Mouse (Mus musculus) yolk sac, embryonic 10.5 days (tissue): ENCODE measurements at regions not wholly inside any gene's neighbourhood (a gene's known extent, or its start where the extent isn't known, plus 50 kb on each side); places are given as distances from the start of the nearest gene placed in this dataset.

Source experiments
- DNase-seq: peaks from one replicate; pipeline ENCODE4 v3.0.0-alpha.2; 2017; ENCODE audit warnings: low spot score

- DNase-seq: no peak
Measured at GRCm38 (mm10) chr3:100773237-100773636, 52.0 kb upstream of the Vtcn1 start.

- DNase-seq: no peak
Measured at GRCm38 (mm10) chr3:100771363-100771762, 53.9 kb upstream of the Vtcn1 start.

GRCm38 (mm10) chr3:100770841-100771240 is 54.4 kb upstream of the Vtcn1 start:
- DNase-seq: no peak

- no peak for DNase-seq
Measured at GRCm38 (mm10) chr3:100769146-100769545, 56.1 kb upstream of the Vtcn1 start.

GRCm38 (mm10) chr3:100768170-100768624 is 57.1 kb upstream of the Vtcn1 start:
- peak; percentile 56 for DNase-seq

GRCm38 (mm10) chr3:100765323-100765722 is 59.9 kb upstream of the Vtcn1 start:
- DNase-seq: no peak

- DNase-seq: no peak
Measured at GRCm38 (mm10) chr3:100762895-100763294, 62.4 kb upstream of the Vtcn1 start.

- no peak for DNase-seq
Measured at GRCm38 (mm10) chr3:100759091-100759941, 65.9 kb upstream of the Vtcn1 start.

GRCm38 (mm10) chr3:100754677-100755076 is 69.4 kb upstream of the Man1a2 start:
- no peak for DNase-seq

GRCm38 (mm10) chr3:100751211-100751610 is 65.9 kb upstream of the Man1a2 start:
- no peak for DNase-seq

- no peak for DNase-seq
Measured at GRCm38 (mm10) chr3:100748727-100749126, 63.4 kb upstream of the Man1a2 start.

GRCm38 (mm10) chr3:100748309-100748691 is 63.0 kb upstream of the Man1a2 start:
- DNase-seq: no peak

- DNase-seq: peak; percentile 57
Measured at GRCm38 (mm10) chr3:100747421-100748308, 62.4 kb upstream of the Man1a2 start.

GRCm38 (mm10) chr3:100737660-100738059 is 52.4 kb upstream of the Man1a2 start:
- DNase-seq: no peak

GRCm38 (mm10) chr3:100736539-100736938 is 51.2 kb upstream of the Man1a2 start:
- DNase-seq: no peak
